Mouse (Mus musculus) v-Abl transformed pro-B cells (cell line): ENCODE measurements around the gene Sox30.

Source experiments
- in situ Hi-C, 2 experiments: fragments of 400-800 bp; cut with MboI; formaldehyde crosslinking; loops; one replicate each; pipeline ENCODE4 v1.15.1; 2025; ENCODE audit not compliant: unreplicated experiment in 2 of 2

Sox30 gene

DNA sequence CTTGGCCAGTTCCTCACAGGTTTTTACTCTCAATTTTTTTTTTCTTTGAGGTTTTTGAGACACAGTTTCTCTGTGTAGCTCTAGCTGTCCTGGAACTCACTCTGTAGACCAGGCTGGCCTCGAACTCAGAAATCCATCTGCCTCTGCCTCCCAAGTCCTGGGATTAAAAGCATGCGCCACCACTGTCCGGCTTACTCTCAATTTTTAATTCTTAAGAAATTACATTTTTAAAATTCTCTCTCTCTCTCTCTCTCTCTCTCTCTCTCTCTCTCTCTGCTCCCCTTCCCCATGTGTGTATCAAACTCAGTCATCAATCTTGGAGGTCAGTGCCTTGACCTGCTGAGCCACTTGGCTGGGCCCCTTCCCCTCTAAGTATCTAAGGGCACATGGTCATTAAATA lies 73.3 kb downstream of the Sox30 start:
- in situ Hi-C loops, result loop anchor here in 1 of 2 experiments (5.0 kb wide), 1 partner anchor 74 kb away; no protein-coding TSS in a partner anchor

- in situ Hi-C loops, result loop anchor here in 1 of 2 experiments (5.0 kb wide), 1 partner anchor 73 kb away; no protein-coding TSS in a partner anchor
These were observed 74.2 kb downstream of the Sox30 start for GRCm38 (mm10) chr11:46054311-46054710.

GRCm38 (mm10) chr11:46054911-46055895 lies 75.1 kb downstream of the Sox30 start:
- in situ Hi-C loops, result loop anchor here (5.0 kb wide), 1 partner anchor 72 kb away; no protein-coding TSS in a partner anchor

- in situ Hi-C loops, result loop anchor here in 1 of 2 experiments (5.0 kb wide), 1 partner anchor 71 kb away; no protein-coding TSS in a partner anchor
These were observed 76.0 kb downstream of the Sox30 start, which contains the start of gene Adam19 for GRCm38 (mm10) chr11:46055896-46056769. TSS of gene Adam19 (plus strand) at chr11:46055992.

- in situ Hi-C loops, result loop anchor here in 1 of 2 experiments (5.0 kb wide), 1 partner anchor 70 kb away; no protein-coding TSS in a partner anchor
These were observed 76.8 kb downstream of the Sox30 start for GRCm38 (mm10) chr11:46056770-46057411.

- in situ Hi-C loops, result loop anchor here in 1 of 2 experiments (5.0 kb wide), 1 partner anchor 69 kb away; no protein-coding TSS in a partner anchor
These were observed 77.9 kb downstream of the Sox30 start for GRCm38 (mm10) chr11:46058011-46058410.

GRCm38 (mm10) chr11:46058916-46059315 lies 78.8 kb downstream of the Sox30 start:
- in situ Hi-C loops, result loop anchor here in 1 of 2 experiments (5.0 kb wide), 1 partner anchor 68 kb away; no protein-coding TSS in a partner anchor

DNA sequence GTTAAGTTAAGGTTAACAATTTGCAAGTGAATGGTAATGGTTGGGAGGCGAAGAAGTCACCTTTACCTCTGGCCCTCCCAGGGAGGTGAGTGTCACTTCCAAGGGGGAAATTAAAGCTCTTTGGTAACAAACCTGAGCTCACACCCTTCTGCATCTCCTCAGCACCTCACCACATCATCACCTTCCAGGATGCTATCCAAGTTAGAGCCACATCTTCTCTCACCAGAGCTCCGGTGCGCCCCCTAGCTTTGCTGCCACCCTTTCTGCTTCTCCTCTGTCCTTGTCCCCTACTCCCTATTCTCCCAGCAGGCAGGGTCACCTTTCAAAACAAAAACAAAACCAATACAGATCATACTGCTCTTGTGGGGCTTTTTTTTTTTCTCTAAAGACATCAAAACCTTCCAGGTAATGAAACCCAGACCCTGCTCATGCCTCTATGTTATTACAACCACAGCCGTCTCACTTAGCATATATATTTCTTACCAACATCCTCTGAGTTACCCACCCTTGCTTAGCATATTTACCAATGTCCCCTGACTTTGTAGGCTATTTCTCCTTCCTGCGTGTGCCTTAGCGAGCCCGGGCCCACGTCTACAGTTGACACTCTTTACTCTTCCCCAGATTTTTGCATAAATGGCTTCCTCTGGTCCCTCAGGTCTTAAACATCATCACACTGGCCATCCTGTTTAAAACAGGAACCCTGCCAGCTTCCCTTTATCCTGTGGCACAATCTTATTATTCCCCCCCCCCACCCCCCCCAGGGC lies 80.0 kb downstream of the Sox30 start:
- in situ Hi-C loops, result loop anchor here in 1 of 2 experiments (5.0 kb wide), 1 partner anchor 67 kb away; no protein-coding TSS in a partner anchor

DNA sequence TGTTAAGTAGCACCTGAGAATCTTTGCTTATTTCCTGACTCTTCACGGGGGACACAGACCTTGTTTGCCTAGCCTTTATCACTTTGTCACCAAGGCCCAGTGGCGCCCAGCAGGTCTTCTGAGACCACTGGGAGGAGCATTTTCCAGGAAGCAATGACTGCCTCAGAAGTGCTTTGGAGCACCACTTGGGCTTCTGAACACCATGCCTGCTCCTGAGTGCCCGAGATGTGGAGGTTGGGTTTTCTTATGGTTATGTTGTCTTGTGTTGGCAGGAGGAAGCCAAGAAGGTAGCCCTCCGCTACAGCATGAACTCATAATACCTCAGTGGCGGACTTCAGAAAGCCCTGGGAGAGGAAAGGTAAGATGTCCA lies 80.5 kb downstream of the Sox30 start:
- in situ Hi-C loops, result no loop called here

GRCm38 (mm10) chr11:46061776-46062445 lies 81.8 kb downstream of the Sox30 start:
- in situ Hi-C loops, result no loop called here

DNA sequence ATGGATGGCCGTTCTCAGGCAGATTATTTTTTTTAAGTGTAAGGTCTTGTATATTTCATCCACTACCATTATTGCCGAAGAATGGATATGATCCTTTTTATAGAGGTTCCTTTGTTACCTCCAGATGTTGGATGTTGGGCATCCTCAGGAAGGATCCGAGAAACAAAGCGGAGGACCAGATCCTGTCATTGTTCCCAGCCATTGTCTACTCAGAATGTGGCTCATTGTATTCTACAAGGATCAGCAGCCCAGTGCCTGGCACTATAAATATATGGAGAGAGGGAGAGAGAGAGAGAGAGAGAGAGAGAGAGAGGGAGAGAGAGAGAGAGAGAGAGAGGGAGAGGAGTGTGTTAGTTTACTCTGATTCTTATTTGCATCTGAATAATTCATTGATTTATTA lies 82.5 kb downstream of the Sox30 start:
- in situ Hi-C loops, result no loop called here

- in situ Hi-C loops, result no loop called here
These were observed 83.1 kb downstream of the Sox30 start for GRCm38 (mm10) chr11:46062993-46063731.

- in situ Hi-C loops, result no loop called here
These were observed 84.7 kb downstream of the Sox30 start for GRCm38 (mm10) chr11:46064767-46065166.

DNA sequence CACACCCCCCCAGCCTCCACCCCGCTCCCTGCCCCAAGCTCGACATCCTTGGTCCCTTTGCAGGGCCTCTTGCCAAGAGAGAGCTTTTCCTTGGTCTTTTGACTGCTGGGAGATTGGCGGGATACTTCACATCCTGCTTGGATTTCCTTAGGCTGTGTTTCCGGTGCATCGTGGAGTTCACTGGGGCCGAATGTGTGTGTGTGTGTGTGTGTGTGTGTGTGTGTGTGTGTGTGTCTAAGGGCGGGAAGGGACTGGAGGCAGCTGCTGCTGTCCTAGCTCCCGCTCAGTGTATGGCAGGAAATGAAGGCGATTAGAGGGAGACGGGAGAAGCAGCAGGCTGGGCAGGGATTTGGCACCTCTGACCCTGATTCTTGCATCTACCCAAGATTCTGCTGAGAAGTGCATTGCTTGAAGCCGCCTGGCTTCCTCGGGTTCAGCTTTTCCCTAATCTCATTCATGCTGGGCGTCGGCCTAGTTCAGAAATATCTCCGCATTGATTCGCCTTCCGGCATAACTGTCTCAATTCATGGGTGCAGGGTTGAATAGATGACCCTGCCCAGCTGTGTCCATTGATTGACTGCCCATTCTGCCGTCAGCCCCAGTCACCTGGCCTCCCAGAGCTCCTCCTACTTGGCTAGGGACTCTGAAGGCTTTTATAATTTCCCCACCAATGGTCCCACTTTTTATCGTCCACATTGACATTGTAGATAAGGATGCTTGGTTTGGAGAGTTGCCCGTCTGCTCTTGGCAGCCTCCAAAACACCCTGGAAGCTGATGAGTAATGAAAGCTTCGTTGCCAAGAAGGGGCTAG lies 85.3 kb downstream of the Sox30 start:
- in situ Hi-C loops, result no loop called here
